Mouse (Mus musculus): ENCODE data around the gene Gm21983.

Gm21983 gene

DNA sequence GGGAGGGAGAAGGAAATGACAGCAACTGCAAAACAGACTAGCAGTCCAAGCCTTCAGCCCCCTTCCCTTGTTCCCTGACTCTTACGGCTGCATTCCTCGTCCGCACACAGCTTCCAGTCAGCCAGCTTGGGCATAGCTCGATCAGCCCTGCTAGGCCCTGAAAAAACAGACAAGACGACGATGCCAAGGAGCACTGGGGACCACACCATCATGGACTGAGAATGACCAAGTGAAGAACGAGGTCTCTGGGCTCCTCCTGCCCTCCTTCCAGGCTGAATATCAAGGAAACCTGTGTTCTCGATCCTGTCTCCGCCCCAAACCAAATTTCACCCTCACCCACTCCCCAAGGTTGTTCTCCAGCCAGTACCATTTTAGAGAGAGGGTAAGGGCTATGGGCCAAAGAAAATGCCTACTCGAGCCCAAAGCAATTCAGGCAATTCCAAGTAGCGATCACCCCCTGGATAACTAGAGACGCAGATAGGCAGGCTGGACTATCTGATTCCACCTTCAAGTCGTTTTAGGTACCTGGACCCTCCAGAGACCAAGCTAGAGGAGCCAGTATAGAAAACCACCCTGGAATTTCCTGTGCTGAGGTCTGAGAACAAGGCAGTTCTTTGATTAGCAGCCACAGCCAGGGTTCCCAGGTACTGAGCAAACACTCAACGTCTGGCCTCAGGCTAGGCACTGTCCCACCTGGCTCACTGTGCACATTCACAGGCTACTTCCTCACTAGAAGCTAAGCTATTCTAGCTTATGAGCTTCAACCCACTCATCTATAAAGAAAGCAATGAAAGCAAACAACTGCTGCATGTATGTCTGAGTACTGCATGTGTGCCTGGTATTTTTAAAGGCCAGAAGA, at the start of gene Gm21983, which contains the start of gene Mia:
TSS of gene Gm21983 (minus strand) at position 250 of the 859 bp plus-strand sequence.
TSS of gene Mia (minus strand) at position 321 of the 859 bp plus-strand sequence.
- DNase-seq (ENCODE audit: low read depth): no peak

GRCm38 (mm10) chr7:27228865-27229264, 48.0 kb upstream of the Gm21983 start:
- DNase-seq (ENCODE audit: low read depth): no peak

DNA sequence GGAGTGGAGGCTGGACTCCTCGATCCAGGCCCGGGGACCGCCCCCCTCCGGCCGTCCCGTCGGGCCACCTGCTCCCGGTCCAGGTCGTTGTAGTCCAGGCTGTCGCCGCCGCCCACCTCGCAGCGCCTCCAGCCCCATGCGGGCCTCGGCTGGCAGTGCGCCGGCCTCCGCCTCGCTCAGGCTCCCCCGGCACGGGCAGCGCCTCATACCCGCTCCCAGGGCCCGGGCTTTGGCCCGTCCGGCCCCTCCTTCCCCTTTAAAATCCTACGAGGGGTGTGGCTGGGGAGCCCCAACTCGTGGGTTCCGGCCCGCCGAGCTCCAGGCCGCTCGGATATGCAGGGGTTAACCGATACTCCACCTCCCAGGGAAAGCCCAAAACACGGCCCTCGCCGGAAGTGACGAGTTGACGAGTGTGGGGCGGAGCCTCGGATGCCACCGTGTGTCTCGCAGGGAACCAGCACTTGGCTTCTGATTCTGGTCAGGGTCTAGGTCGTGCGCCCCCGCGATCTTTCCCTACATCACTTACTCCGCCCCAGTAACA, 47.5 kb upstream of the Gm21983 start, which contains the start of gene Itpkc:
TSS of gene Itpkc (minus strand) at position 381 of the 541 bp plus-strand sequence.
- DNase-seq (ENCODE audit: low read depth): peak; percentile 96

DNA sequence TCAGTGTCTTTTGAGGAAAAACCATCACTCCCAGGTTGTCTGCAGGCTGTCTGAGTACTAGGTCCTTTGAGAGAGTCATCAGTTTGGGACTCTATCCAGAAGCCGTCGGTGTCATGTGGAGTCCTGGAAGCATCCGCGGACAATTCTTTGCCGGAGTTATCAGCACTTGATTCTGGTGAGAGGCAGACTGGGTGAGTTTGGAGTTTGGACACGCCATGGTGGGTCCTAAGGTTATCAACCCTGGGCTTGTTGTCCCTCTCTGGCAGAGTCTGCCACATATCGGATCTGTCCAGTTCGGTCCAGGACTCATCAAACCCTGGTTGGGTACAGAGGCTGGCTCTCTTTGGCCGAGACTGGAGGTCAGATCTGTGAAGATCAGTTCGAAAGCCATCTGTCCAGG, 46.8 kb upstream of the Gm21983 start:
- DNase-seq (ENCODE audit: low read depth): peak; percentile 35

GRCm38 (mm10) chr7:27227276-27227675, 46.4 kb upstream of the Gm21983 start:
- DNase-seq (ENCODE audit: low read depth): no peak

- no peak for DNase-seq (ENCODE audit: low read depth)
Observed at GRCm38 (mm10) chr7:27224877-27225575, 44.1 kb upstream of the Gm21983 start.

GRCm38 (mm10) chr7:27222538-27222937, 41.7 kb upstream of the Gm21983 start:
- no peak for DNase-seq (ENCODE audit: low read depth)

DNA sequence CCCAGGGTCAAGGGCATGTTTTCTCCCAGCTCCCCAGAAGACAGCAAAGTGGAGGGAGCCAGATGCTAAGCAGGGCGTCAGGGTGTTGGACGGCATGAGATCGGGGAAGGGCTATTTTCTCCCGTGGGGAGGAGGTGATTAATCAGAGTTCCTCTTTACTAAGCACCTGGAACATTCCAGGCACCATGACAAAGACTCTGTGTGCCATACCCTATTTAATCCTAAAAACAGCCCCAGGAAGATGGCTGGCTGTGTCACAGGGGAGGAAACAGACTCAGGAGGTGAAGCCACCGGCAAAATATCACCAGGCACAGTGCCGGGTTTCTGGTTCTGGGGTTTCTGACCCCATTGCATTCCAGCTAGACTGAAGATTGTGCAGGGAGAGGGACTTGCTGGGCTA, 41.1 kb upstream of the Gm21983 start:
- DNase-seq (ENCODE audit: low read depth): no peak

DNA sequence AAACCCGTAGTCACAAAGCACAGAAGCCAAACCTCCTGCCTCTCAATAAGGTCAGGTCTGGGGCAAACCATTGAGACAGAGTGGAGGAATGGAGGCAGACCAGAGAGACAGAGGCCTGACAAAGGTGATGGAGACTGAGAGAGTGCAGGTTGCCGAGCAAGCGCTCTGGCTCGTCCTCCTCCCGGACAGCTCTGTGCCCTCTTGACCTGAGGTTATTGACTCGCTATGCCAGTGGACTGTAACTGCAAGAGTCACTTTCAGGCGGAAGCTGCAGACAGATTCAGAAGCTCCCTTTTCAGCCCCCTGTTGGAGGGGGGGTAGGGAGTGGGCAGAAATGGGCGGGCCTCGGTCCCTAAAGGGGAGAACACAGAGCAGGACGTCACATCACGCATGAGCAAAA, 39.1 kb upstream of the Gm21983 start:
- no peak for DNase-seq (ENCODE audit: low read depth)

GRCm38 (mm10) chr7:27218586-27218985, 37.7 kb upstream of the Gm21983 start:
- DNase-seq (ENCODE audit: low read depth): no peak

GRCm38 (mm10) chr7:27212626-27213025, 31.7 kb upstream of the Gm21983 start:
- no peak for DNase-seq (ENCODE audit: low read depth)

DNA sequence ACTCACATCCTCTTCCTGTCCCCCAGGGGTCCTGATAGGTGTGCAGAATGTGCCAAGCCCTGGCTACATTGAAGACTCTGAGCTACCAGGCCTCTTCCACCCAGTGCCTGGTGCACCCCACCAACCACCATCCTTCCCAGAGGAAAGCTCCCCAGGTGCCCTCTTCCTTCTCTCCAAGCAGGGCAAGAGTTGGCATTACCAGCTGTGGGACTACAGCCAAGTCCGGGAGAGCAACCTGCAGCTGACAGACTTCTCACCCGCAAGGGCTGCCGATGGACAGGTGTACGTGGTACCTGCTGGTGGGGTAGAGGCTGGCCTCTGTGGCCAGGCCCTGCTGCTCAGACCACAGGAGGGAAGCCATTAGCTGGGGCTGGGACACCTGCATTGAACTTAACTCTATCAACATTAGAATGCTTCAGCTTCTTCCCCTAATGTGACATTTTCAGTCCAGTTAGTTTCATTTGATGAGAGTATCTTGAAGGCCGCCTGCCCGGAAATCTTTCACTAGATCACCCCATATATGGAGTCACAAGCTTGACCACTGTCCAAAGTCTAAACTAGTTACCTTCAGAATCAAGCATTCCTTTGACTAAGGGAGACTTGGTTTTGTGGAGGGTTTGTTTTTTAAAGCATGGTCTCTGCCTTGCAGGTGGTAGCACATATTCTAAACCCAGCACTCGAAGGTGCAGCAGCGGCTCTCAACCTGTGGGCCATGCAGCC, 23.0 kb upstream of the Gm21983 start:
- DNase-seq (ENCODE audit: low read depth): no peak

DNA sequence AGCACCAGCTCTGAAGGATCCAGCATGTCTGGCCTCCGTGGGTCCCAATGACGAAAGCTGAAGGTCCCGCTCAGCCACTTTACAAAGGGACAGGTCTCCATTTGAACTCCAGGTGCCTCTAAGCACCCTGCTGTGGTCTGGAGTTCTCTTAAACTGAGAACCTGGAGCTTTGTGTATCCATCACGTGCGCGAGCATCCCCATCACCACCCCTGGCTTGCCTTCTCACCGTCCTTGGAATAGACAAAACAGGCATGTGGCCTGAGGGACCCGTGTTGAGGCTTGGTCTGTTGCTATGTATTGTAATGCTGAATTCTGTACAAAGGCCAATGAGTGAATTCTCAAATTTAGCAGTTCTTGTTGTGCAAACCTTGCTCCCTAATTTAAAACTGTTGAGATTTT, 17.9 kb upstream of the Gm21983 start:
- DNase-seq (ENCODE audit: low read depth): no peak

- no peak for DNase-seq (ENCODE audit: low read depth)
Observed at GRCm38 (mm10) chr7:27198355-27198754, 17.5 kb upstream of the Gm21983 start.

- DNase-seq (ENCODE audit: low read depth): no peak
Observed at GRCm38 (mm10) chr7:27197634-27198033, 16.7 kb upstream of the Gm21983 start.

DNA sequence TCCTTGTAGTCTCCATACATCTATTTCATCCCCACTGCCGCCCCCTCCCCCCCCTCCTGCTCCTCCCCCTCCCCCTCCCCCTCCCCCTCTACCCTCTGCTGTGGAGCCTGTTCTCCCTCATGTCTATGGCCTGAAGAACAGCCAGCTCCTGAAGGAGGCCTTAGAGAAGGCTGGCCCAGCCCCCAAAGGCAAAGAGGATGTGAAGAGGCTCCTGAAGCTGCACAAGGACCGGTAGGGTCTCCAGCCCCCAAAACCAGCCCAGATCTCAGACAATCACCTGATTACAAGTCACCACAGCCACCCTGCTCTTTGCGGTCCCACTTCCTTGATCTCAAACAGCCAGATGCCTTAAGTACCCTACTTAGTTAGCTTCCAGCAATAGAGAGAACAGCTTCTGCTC, 16.2 kb upstream of the Gm21983 start:
- no peak for DNase-seq (ENCODE audit: low read depth)

- peak; percentile 97 for DNase-seq (ENCODE audit: low read depth)
Observed at GRCm38 (mm10) chr7:27195681-27196611, 15.1 kb upstream of the Gm21983 start, which contains the start of the genes BC024978 and Snrpa. Gene BC024978, plus strand, starts transcription at chr7:27195781. Gene Snrpa, minus strand, starts transcription at chr7:27196271.

DNA sequence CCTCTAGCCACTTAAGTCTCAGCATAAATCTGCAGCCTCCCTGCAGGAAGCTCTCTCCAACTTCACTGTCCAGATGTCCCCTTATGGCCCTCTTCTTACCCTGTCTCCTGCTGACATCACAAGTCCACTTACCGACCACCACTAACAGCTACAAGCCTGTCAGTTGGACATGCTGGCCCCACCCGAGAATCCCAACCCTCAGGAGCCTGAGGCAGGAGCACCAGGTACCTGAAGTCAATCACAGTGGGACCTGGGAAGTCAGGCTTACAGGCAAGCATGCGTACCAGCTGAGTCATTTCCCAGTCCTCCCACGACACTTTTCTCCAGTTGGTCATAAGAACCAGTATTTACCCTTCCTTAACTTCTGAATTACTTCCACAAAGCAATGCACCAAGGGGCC, 12.8 kb upstream of the Gm21983 start:
- DNase-seq (ENCODE audit: low read depth): no peak

DNA sequence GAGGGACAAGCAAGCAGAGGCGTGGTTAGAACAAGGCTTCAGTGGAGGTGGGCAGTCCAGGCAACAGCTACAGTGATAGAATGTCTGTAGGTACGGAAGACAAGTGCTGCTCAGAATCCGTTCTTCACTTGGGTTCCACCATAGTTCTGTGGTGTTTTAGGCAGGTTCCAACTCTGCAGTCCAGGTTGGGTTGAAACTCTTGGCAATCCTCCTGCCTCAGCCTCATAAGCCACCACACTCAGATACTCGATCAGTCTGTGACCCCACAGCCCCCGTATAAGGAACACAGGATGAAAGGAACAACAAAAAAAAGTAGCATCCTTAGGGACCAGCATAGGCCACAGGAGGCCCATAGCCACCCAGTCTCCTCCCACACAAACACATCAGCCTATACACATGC, 11.5 kb upstream of the Gm21983 start:
- no peak for DNase-seq (ENCODE audit: low read depth)

DNA sequence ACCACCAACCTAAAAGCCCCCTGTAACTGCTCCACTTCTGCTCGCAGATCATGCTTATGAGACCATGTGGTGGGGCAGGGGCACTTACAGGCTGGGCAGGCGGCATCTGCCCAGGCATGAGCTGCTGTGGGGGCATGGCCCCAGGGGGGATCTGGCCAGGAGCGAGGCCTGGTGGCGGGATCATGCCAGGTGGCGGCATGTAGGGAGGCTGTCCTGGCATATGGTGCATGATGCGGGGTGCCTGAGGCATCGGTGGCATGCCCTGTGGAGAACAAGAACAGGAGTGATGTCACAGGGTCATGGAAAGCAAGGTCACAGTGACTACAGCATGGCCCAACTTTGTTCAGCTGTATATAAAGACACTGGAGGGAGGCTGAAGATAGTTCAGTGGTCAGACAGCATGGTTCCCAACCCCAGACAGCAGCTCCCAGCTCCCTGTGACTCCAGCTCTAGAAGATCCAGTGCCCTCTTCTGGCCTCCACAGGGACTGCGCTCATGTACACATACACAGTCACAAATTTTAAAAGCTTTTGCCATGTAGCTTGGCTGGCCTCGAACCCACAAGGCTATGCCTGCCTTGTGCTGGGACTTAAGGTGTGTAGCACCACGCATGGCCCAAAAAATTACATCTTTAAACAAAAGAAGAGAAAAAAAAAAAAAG, 8.5 kb upstream of the Gm21983 start:
- DNase-seq (ENCODE audit: low read depth): peak; percentile 25
